Mouse (Mus musculus) cortical plate, adult 2 months (tissue): ENCODE data around the gene Tespa1. TPM values are rescaled to one million over a fixed set of nuclear protein-coding genes. Genes with fewer than 3 reads are reported as not detected.
"Not testable (repeated sequence)": the region's sequence is repeated elsewhere in the genome, so short reads cannot be mapped to it uniquely, and the experiment has no call there.

Experiments used
- H3K27ac ChIP-seq: fragments of 200-500 bp; 2 replicates; pipeline ENCODE4 v1.5.1; 2012; ENCODE audit warnings: low read length, control low read depth, inconsistent platforms; ENCODE audit not compliant: insufficient read depth
- H3K4me1 ChIP-seq: fragments of 200-500 bp; 2 replicates; pipeline ENCODE4 v1.6.1; 2011; ENCODE audit warnings: low read length; ENCODE audit not compliant: control insufficient read depth, insufficient read depth
- H3K4me3 ChIP-seq: fragments of 200-500 bp; 2 replicates; pipeline ENCODE4 v1.5.1; 2011; ENCODE audit warnings: mild to moderate bottlenecking, low read length, control low read depth; ENCODE audit not compliant: insufficient read depth
- CTCF ChIP-seq: fragments of 200-500 bp; IDR thresholded peaks from 2 replicates; pipeline ENCODE4 v1.5.1; 2011; ENCODE audit warnings: mild to moderate bottlenecking, control low read depth, low read length; ENCODE audit not compliant: insufficient read depth; ENCODE audit errors: extremely low read depth
- POLR2A ChIP-seq: fragments of 200-500 bp; IDR thresholded peaks from 2 replicates; pipeline ENCODE4 v1.6.1; 2011; ENCODE audit warnings: mild to moderate bottlenecking, low read length, control low read depth; ENCODE audit not compliant: insufficient read depth; ENCODE audit errors: extremely low read depth
- polyA plus RNA-seq: library from polyadenylated mRNA; depleted of rRNA; stranded (reverse); fragments of >200 nt; gene quantifications from 2 replicates; pipeline ENCODE4 v1.2.3, GENCODE M21; 2012

The Tespa1 gene
- polyA plus RNA-seq, 1 experiment: 0.13 TPM

DNA sequence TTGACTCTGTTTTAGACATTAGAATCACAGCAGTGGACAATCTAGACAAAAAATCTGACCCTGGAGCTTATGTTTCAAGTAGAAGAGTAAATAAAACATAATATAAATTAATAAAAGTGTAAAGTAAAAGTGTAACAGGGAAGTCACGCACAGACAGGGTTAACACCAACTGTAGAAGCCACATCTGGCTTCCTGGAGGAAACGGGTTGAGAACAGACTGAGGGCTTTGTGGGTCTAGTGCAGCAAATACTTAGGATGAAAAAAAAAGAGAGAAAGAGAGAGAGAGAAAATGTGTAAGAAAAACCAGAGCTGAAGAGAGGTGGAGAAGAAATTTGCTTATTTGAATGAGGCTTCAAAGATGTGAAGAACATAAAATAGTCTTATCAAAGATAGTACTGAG, 14.9 kb downstream of the Tespa1 start:
- no peak for TF ChIP-seq POLR2A
- no peak for TF ChIP-seq CTCF
- Histone ChIP-seq H3K4me3 (no peak overlapping the region), H3K27ac (no peak overlapping the region), H3K4me1 (no peaks in the 10 kb centered on the region)

DNA sequence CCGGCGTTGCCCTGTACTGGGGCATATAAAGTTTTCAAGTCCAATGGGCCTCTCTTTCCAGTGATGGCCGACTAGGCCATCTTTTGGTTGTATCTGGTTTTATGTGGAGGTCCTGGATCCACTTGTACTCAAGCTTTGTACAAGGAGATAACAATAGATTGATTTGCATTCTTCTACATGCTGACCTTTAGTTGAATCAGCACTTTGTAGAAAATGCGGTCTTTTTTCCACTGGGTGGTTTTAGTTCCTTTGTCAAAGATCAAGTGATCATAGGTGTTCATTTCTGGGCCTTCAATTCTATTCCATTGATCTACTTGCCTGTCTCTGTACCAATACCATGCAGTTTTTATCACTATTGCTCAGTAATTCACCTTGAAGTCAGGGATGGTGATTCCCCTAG, 17.4 kb downstream of the Tespa1 start:
- not testable (repeated sequence) for H3K4me3 ChIP-seq, H3K27ac ChIP-seq, H3K4me1 ChIP-seq

DNA sequence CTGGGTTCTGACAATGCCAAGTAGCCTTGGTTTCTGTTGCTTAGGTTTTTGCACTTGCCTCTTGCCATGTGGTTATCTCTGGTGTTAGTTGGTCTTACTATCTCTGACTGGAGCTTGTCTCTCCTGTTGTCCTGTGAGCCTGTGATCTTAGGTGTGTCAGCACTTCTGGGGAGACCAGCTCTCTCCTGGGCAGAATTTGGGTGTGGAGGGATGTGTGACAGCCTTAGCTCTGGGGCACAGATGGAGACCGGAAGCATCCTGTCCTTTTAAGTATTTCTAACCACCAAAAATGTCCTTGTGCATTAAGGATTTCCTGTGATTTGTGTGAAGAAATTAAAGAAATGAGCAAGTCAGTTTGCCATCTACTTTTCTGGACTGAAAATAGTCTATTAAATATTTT, 21.4 kb downstream of the Tespa1 start:
- no peak overlapping the region for H3K27ac ChIP-seq
- H3K4me3 ChIP-seq: no peak overlapping the region
- no peaks in the 10 kb centered on the region for H3K4me1 ChIP-seq
- TF ChIP-seq POLR2A: no peak
- TF ChIP-seq CTCF: no peak

DNA sequence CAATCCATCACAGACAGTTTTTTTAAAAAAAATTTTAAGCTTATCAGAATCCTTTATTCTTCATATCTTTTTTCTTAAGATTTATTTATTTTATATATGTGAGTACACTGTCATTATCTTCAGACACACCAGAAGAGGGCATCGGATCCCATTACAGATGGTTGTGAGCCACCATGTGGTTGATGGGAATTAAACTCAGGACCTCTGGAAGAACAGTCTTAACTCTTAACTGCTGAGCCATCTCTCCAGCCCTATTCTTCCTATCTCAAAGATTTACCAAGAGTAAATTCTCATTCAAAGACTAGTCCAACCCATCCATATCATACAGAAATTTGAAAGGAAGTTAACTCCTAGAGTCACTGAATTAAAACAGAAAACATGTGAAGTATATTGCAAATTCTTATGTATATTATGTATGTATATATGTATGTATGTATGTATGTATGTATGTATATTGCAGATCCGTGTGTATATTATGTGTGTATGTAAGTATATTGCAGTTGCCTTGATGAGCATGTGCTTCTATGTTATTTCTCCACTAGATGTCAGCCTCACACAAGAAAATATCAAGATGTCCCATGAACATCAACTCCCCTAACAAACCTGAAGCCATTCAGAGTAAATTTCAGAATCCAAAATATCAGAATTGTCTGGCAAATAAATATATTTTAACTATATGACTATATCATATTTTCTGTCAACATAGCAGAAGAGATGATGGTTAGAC, 40.9 kb downstream of the Tespa1 start:
- H3K27ac ChIP-seq: no peak overlapping the region
- H3K4me1 ChIP-seq: no peaks in the 10 kb centered on the region
- no peak; the same call in 1 of the 2 replicates for TF ChIP-seq CTCF
- no peak for TF ChIP-seq POLR2A
- H3K4me3 ChIP-seq: no peak overlapping the region

DNA sequence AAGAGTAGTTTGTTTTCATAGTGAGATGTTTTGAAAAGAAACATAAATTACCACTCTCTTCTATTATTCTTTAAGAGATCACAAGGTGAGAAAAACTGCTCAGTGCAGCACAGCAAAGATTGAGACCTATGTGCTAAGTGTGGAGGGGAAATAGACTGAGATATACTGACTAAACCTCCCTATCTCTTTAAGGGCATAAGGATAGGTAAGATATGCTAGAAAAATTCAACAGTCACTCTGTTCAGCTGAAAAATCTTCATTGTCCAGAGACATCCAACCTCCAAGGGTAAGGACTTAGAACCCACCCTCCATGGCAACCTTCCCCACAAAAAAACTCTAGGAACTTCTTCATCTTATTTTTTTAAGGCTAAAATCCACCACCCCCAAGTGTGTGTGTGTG, 42.1 kb downstream of the Tespa1 start:
- no peak overlapping the region for H3K4me3 ChIP-seq
- no peak overlapping the region for H3K27ac ChIP-seq
- no peak for TF ChIP-seq CTCF
- no peak for TF ChIP-seq POLR2A
- H3K4me1 ChIP-seq: no peaks in the 10 kb centered on the region

DNA sequence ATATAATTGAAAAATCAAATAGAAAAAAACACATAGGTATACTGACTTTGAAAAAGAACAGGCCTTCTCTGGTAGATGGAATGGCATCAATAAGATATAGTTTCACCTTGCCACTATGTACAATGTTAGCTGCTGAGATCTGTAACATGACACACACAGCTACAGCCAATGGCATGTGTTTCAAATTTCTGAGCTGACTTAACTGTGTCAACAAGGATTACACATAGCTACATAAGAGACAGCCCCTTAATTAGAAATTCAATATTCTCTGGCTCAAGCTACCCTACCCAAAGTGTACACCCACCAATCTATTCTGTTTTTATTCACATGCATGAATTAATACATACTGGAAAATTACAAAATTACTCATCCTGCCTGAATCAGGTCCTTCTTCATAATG, 45.7 kb downstream of the Tespa1 start:
- TF ChIP-seq CTCF: no peak
- TF ChIP-seq POLR2A: no peak
- no peak overlapping the region for H3K27ac ChIP-seq
- H3K4me1 ChIP-seq: no peaks in the 10 kb centered on the region
- no peak overlapping the region for H3K4me3 ChIP-seq

DNA sequence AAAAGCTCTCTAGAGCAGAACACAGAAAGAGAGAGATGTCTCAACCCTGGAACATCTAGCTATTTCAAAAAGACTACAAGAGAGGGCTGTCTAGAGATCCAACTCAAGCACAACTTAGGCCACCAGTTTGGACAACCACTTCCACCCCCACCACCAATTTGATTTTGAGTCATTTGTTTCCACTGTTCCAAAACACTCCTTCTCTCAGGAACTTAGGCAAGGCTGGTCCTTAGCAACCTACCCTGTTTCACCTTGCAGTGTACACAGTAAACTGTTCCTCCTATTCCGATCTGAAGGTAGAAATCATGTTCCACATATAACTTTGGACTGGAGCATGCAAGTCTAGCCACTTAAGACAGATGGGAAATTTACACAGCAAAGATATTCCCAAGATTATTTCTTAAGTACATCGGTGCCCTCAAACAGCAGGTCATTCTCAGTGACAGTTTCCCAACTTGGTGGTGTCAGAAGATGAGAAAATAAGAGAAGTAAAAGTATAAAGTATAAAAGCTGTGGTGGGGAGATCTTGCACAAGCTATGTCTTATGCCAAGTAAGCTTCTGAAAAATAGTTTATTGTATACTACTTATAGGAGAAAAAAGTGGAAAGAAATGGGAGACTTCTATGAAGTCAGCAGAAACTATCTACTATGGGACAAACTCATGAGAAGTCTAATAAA, 47.5 kb downstream of the Tespa1 start:
- Histone ChIP-seq H3K4me3 (no peak overlapping the region), H3K4me1 (no peaks in the 10 kb centered on the region), H3K27ac (no peak overlapping the region)
- TF ChIP-seq POLR2A (no peak), CTCF (no peak)

DNA sequence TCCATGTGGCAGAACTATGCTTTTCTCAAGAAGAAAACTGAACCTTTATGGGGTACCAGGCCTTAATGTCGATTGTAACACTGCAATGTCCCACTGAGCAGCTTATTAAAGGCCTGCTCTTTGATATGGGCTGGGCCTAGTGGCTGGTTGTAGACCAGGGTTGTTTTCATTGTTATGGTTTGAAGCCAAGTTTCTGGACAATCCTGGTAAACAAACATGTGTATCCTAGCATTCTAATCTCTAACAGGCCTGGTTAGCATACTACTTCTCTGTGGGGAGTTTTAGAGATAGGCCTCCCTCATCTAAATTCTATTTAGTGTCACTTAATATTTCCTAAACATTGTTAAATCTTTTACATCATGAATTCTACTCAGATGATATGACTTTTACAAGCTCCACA, 49.0 kb downstream of the Tespa1 start:
- no peaks in the 10 kb centered on the region for H3K4me1 ChIP-seq
- H3K27ac ChIP-seq: no peak overlapping the region
- H3K4me3 ChIP-seq: no peak overlapping the region
- TF ChIP-seq CTCF: no peak
- no peak for TF ChIP-seq POLR2A

DNA sequence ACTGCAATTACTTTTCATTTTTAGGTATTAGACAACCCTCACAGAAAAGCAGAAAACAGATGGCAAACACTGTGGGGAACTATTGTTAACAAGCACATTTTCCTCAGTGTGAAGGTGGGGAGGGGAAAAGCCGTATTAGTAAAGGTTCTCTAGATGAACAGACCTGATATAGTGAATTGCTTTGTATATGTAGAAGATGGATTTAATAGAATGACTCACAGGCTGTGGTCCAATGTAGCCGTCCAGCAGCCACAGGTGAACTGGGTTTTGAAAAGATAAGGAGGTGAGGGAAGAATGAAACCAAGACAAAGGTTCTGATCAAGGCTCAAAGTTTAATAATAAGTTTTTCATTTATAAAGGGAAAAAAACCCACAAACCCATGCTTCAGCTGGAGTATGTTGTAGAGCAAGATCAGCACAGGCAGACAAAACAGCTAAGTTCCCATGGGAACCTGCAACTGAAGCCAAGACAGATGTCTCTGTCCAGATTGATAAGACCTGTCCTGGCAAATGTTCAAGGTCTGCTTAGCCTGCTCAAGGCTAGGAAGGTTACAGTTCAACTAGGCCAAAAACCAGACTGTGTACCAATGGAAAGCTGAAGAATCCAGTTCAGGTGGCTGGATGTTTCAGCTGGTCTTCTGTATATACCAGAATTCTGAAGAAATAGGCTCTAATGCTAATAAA, 50.0 kb downstream of the Tespa1 start:
- Histone ChIP-seq H3K27ac (no peak overlapping the region), H3K4me1 (no peaks in the 10 kb centered on the region), H3K4me3 (no peak overlapping the region)
- TF ChIP-seq POLR2A: no peak
- no peak for TF ChIP-seq CTCF

DNA sequence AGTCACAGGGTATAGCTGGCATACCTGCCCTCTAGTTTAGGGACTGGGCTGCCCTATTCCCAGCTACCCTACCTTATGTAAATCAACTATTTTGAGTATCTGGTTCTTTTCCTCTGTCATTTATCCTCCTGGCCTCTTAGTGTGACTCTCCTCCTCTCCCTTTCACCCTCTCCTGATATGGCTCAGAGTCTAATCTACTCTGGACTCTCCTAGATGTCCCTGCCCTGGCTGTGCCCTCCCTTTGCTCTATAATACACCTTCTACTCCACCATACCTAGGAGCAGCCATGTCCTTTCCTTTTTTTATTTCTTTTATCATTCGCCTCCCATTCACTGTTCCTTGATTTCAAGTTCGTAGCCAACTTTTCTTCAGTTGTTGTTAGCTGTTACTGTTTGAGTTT, 52.5 kb downstream of the Tespa1 start:
- TF ChIP-seq POLR2A: no peak
- TF ChIP-seq CTCF: no peak
- Histone ChIP-seq H3K4me1 (no peaks in the 10 kb centered on the region), H3K4me3 (no peak overlapping the region), H3K27ac (no peak overlapping the region)
